Mouse (Mus musculus): ENCODE data around the gene Prkci. TPM values are rescaled to one million over a fixed set of nuclear protein-coding genes. Genes with fewer than 3 reads are reported as not detected.
A peak's percentile ranks its signal among the peaks of the same experiment; 100 is the strongest.

The Prkci gene
- 36.5 and 42.9 TPM in 2 replicates for polyA plus RNA-seq (2012; rRNA removed)

DNA sequence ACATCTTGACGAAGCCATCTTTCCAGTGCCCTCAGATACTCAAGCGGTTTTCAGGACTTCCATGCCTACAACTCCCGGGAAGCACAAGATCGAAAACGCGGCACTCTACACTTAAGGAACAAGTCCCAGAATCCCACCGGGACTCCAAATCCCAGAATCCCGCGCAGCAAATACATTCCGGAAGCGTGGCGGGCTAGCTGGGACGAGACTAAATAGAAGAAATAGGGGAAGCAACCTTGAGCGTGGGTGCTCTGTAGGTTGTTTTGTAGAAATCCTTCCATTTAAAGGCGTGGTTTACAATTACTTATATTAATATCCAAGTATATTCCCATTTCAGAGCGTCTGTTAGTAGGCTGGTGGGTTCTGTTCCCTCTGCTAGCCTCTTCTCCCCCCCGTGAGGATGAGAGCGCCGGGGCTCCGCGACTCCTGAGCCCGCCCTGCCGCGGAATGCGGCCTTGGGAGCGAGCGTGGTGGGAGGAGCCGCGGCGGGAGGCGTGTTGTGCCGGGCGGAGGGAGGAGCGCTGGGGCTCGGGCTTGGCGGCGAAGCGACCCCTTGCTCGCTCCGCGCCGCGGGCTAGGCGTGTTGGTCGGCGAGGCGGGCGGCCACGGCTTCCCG is at the start of gene Prkci:
Gene Prkci, plus strand, starts transcription at position 465 of the 616 bp plus-strand sequence.
- peaks cover 7% of the 10 kb centered on the region; the same call in 1 of the 2 replicates for H3K4me1 ChIP-seq (ENCODE audit: control insufficient read depth, insufficient read depth, low read length)
- TF ChIP-seq POLR2A (IDR thresholded peaks at IDR 0.05; ENCODE audit: borderline replicate concordance, insufficient read depth, low read length): peak; percentile 67
- TF ChIP-seq CTCF (IDR thresholded peaks at IDR 0.05; ENCODE audit: borderline replicate concordance, insufficient read depth, low read depth, low read length): no peak
- under 1% methylated on average over 49 of the region's 50 CpGs for WGBS
- no peaks in the 10 kb centered on the region for H3K27me3 ChIP-seq (ENCODE audit: control insufficient read depth, insufficient read depth, low read length)
- H3K4me3 ChIP-seq (replicated peaks; ENCODE audit: insufficient read depth, low read depth, low read length): peak within 1 kb of the TSS; percentile 79
- DNase-seq: peak; percentile 91 to 92
- peak within 1 kb of the TSS; percentile 28 for H3K27ac ChIP-seq (ENCODE audit: insufficient read depth, low read length)

DNA sequence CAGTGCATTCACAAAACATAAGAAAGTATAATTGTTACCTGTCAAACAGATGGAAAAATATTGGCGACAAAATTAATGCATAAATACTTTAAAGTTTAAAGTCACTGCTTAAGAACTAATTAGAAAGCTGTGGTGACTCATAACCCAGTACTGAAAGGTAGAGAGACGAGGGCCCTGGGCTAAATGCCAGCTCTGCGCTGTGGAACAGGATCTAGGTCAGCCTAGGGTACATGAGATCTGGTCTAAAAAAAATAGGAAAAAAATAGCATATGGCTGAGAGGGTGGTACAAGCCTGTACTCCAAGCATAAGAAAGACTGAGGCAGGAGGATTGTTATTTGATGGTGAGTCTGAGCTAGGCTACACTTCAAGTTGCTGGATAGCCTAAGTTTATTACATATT is 43.9 kb upstream of the Prkci start:
- Histone ChIP-seq H3K27me3 (ENCODE audit: control insufficient read depth, insufficient read depth, low read length) (no peaks in the 10 kb centered on the region), H3K4me3 (replicated peaks; ENCODE audit: insufficient read depth, low read depth, low read length) (no peak overlapping the region), H3K4me1 (ENCODE audit: control insufficient read depth, insufficient read depth, low read length) (peaks cover 9% of the 10 kb centered on the region; the same call in 1 of the 2 replicates), H3K27ac (ENCODE audit: insufficient read depth, low read length) (no peak overlapping the region; the same call in 1 of the 2 replicates)
- no peak for TF ChIP-seq CTCF (IDR thresholded peaks at IDR 0.05; ENCODE audit: borderline replicate concordance, insufficient read depth, low read depth, low read length)
- TF ChIP-seq POLR2A (IDR thresholded peaks at IDR 0.05; ENCODE audit: borderline replicate concordance, insufficient read depth, low read length): no peak
- 29% methylated on average over 3 of the region's 3 CpGs for WGBS
- peak; percentile 77 to 86 for DNase-seq

GRCm38 (mm10) chr3:30952273-30953070 is 43.1 kb upstream of the Prkci start:
- peaks cover 9% of the 10 kb centered on the region; the same call in 1 of the 2 replicates for H3K4me1 ChIP-seq (ENCODE audit: control insufficient read depth, insufficient read depth, low read length)
- WGBS: 73% methylated on average over 12 of the region's 12 CpGs
- H3K27ac ChIP-seq (ENCODE audit: insufficient read depth, low read length): peak overlapping the region; percentile 56; the same call in 1 of the 2 replicates
- no peak overlapping the region for H3K4me3 ChIP-seq (replicated peaks; ENCODE audit: insufficient read depth, low read depth, low read length)
- no peaks in the 10 kb centered on the region for H3K27me3 ChIP-seq (ENCODE audit: control insufficient read depth, insufficient read depth, low read length)
- TF ChIP-seq CTCF (IDR thresholded peaks at IDR 0.05; ENCODE audit: borderline replicate concordance, insufficient read depth, low read depth, low read length) (no peak), POLR2A (IDR thresholded peaks at IDR 0.05; ENCODE audit: borderline replicate concordance, insufficient read depth, low read length) (no peak)
- DNase-seq: no peak

DNA sequence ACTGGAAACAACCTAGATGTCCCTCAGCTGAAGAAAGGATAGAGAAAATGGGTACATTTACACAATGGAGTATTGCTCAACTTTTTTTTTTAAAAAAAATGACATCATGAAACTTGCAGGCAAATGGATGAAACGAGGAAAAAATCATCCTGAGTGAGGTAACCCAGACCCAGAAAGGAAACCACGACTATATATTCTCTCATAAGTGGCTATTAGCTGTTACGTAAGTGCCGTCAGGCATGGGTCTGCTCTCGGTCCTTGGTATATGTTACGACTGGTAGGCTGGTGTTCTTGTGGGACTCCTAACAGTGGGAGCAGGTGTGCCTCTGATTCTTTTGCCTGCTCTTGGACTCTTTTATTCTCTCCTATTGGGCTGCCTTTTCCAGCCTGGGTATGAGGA is 39.2 kb upstream of the Prkci start:
- TF ChIP-seq POLR2A (IDR thresholded peaks at IDR 0.05; ENCODE audit: borderline replicate concordance, insufficient read depth, low read length) (no peak), CTCF (IDR thresholded peaks at IDR 0.05; ENCODE audit: borderline replicate concordance, insufficient read depth, low read depth, low read length) (no peak)
- H3K27ac ChIP-seq (ENCODE audit: insufficient read depth, low read length): no peak overlapping the region
- H3K27me3 ChIP-seq (ENCODE audit: control insufficient read depth, insufficient read depth, low read length): no peaks in the 10 kb centered on the region
- no peak for DNase-seq
- 96% methylated on average over 6 of the region's 6 CpGs for WGBS
- H3K4me1 ChIP-seq (ENCODE audit: control insufficient read depth, insufficient read depth, low read length): peaks cover 11% of the 10 kb centered on the region; the same call in 1 of the 2 replicates
- H3K4me3 ChIP-seq (replicated peaks; ENCODE audit: insufficient read depth, low read depth, low read length): no peak overlapping the region

DNA sequence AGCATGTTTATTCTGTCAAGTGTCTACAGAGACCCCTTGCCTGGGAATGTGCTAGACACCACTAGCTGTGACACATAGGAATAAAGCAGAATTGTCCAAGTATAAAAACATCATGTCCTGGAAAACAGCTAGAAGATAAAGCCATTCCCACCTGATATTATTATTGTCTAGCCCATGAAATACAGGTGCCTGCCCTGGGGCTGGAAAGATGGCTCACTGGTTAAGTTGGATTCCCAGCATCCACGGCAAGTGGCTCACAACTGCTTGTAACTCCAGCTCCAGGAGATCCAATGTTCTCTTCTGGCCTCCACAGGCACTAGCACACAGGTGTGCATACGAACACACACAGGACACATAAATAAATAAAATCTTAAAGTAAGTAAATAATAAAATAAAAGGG is 36.8 kb upstream of the Prkci start:
- Histone ChIP-seq H3K4me3 (replicated peaks; ENCODE audit: insufficient read depth, low read depth, low read length) (no peak overlapping the region), H3K27ac (ENCODE audit: insufficient read depth, low read length) (no peak overlapping the region), H3K27me3 (ENCODE audit: control insufficient read depth, insufficient read depth, low read length) (no peaks in the 10 kb centered on the region), H3K4me1 (ENCODE audit: control insufficient read depth, insufficient read depth, low read length) (0 out of 2 replicates have a peak, but pooled peaks cover 2% of the 10 kb centered on the region)
- WGBS: 92% methylated on average over 2 of the region's 2 CpGs
- DNase-seq: no peak
- no peak for TF ChIP-seq CTCF (IDR thresholded peaks at IDR 0.05; ENCODE audit: borderline replicate concordance, insufficient read depth, low read depth, low read length)

GRCm38 (mm10) chr3:30959868-30960831 is 35.4 kb upstream of the Prkci start:
- H3K4me3 ChIP-seq (replicated peaks; ENCODE audit: insufficient read depth, low read depth, low read length): no peak overlapping the region
- 0 out of 2 replicates have a peak, but pooled peaks cover 2% of the 10 kb centered on the region for H3K4me1 ChIP-seq (ENCODE audit: control insufficient read depth, insufficient read depth, low read length)
- no peak for DNase-seq
- TF ChIP-seq POLR2A (IDR thresholded peaks at IDR 0.05; ENCODE audit: borderline replicate concordance, insufficient read depth, low read length) (no peak), CTCF (IDR thresholded peaks at IDR 0.05; ENCODE audit: borderline replicate concordance, insufficient read depth, low read depth, low read length) (no peak)
- no peaks in the 10 kb centered on the region for H3K27me3 ChIP-seq (ENCODE audit: control insufficient read depth, insufficient read depth, low read length)
- WGBS: 53% methylated on average over 7 of the region's 7 CpGs
- H3K27ac ChIP-seq (ENCODE audit: insufficient read depth, low read length): 0 out of 2 replicates have a peak overlapping the region, but pooled peaks have one; percentile 6

GRCm38 (mm10) chr3:30963100-30963499 is 32.4 kb upstream of the Prkci start:
- H3K27ac ChIP-seq (ENCODE audit: insufficient read depth, low read length): no peak overlapping the region
- no peaks in the 10 kb centered on the region for H3K27me3 ChIP-seq (ENCODE audit: control insufficient read depth, insufficient read depth, low read length)
- 97% methylated on average over 4 of the region's 4 CpGs for WGBS
- H3K4me1 ChIP-seq (ENCODE audit: control insufficient read depth, insufficient read depth, low read length): peaks cover 4% of the 10 kb centered on the region; the same call in 1 of the 2 replicates
- H3K4me3 ChIP-seq (replicated peaks; ENCODE audit: insufficient read depth, low read depth, low read length): no peak overlapping the region
- no peak for DNase-seq
- TF ChIP-seq CTCF (IDR thresholded peaks at IDR 0.05; ENCODE audit: borderline replicate concordance, insufficient read depth, low read depth, low read length) (no peak), POLR2A (IDR thresholded peaks at IDR 0.05; ENCODE audit: borderline replicate concordance, insufficient read depth, low read length) (no peak)
